Mouse (Mus musculus) liver, adult 2 months (tissue): Measurements from ENCODE around the gene Yaf2.

Source experiments
- CTCF ChIP-seq: fragments of 200-500 bp; IDR thresholded peaks from 2 replicates; pipeline ENCODE4 v1.5.1; 2011; ENCODE audit warnings: low read depth, low read length, control low read depth
- POLR2A ChIP-seq: fragments of 200-500 bp; IDR thresholded peaks from 2 replicates; pipeline ENCODE4 v1.6.1; 2011; ENCODE audit warnings: low read length, control low read depth; ENCODE audit not compliant: insufficient read depth; ENCODE audit errors: extremely low read depth

DNA sequence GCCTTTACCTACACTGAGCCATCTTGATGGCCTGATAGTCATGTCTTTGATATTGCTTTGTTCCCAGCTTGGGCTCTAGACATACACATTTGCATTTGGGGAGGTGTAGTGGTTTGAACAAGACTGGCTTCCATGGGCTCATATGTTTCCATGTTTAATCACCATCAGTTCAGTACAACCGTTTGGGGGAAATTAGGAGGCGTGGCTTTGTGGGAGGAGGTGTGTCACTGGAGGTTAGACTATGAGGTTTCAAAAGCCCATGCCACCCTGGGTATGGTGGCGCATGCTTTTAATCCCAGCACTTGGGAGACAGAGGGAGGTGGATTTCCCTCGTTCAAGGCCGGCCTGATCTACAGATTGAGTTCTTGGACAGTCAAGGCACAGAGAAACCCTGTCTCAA, 39.0 kb upstream of the Yaf2 start:
- TF ChIP-seq POLR2A (no peak), CTCF (no peak)
